Comparison of ENCODE assay signal across 5 mouse cellular contexts in the genomic region with DNA sequence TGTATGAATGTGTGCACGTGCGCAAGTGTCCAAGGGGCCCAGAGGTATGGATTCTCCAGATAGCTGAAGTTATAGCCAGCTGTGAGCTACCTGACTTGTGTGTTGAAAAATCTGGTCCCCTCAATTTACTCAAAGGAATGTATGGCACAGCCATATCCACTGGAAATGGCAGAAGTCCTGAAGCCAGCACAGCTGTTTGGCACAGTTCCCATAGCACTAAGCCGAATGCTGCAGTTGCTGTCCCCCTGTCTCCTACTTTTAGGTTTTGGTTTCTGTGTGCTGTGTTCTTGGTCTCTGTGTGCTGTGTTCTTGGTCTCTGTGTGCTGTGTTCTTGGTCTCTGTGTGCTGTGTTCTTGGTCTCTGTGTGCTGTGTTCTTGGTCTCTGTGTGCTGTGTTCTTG.
A peak's percentile ranks its signal among the peaks of the same experiment; 100 is the strongest.
DNase-seq lines count a peak whose midpoint lies in the region; ATAC-seq and TF ChIP-seq lines count a peak whose summit lies in the region.
"Not testable (repeated sequence)": the region's sequence is repeated elsewhere in the genome, so short reads cannot be mapped to it uniquely, and the experiment has no call there.

No protein-coding gene starts in this region.

- H3K4me1 ChIP-seq in embryonic facial prominence, embryonic 14.5 days (ENCODE audit: control insufficient read depth, insufficient read depth, low read length); limb, embryonic 14.5 days (ENCODE audit: control insufficient read depth, insufficient read depth, low read length): not testable (repeated sequence)

- not testable (repeated sequence) for H3K4me2 ChIP-seq in embryonic facial prominence, embryonic 14.5 days (ENCODE audit: low read depth, low read length); limb, embryonic 14.5 days (replicated peaks; ENCODE audit: low read depth, low read length, severe bottlenecking)

- WGBS in embryonic facial prominence, embryonic 14.5 days: 75% methylated on average over 3 of the region's 3 CpGs
- 55% methylated on average over 3 of the region's 3 CpGs for WGBS in limb, embryonic 14.5 days

- not testable (repeated sequence) for H3K27me3 ChIP-seq in embryonic facial prominence, embryonic 14.5 days (replicated peaks; ENCODE audit: control insufficient read depth, insufficient read depth, low read length); limb, embryonic 14.5 days (ENCODE audit: control insufficient read depth, insufficient read depth, low read length)

- not testable (repeated sequence) for H3K9ac ChIP-seq in embryonic facial prominence, embryonic 14.5 days (ENCODE audit: low read depth, low read length); limb, embryonic 14.5 days (ENCODE audit: low read depth, low read length, severe bottlenecking)

- H3K36me3 ChIP-seq in embryonic facial prominence, embryonic 14.5 days (ENCODE audit: control insufficient read depth, insufficient read depth, low read length); limb, embryonic 14.5 days (ENCODE audit: control insufficient read depth, insufficient read depth, low read length): not testable (repeated sequence)

- not testable (repeated sequence) for ATAC-seq in embryonic facial prominence, embryonic 14.5 days (ENCODE audit: low read depth); limb, embryonic 14.5 days (ENCODE audit: low FRiP score, low read depth)

- not testable (repeated sequence) for TF ChIP-seq POLR2A in limb, embryonic 14.5 days (IDR thresholded peaks at IDR 0.05; ENCODE audit: borderline replicate concordance, extremely low read depth, insufficient read depth, insufficient read length)

- H3K9me3 ChIP-seq in embryonic facial prominence, embryonic 14.5 days (ENCODE audit: control insufficient read depth, low read length); limb, embryonic 14.5 days (ENCODE audit: control insufficient read depth, low read length): not testable (repeated sequence)

- peak; percentile 7 for DNase-seq in 3T3-L1 (ENCODE audit: low read depth, low spot score)
- peak; percentile 68 for DNase-seq in embryonic facial prominence, embryonic 14.5 days (ENCODE audit: low spot score)
- peak; percentile 45 for DNase-seq in heart, adult 11 months
- peak; percentile 52 for DNase-seq in kidney, postnatal 10 days
- DNase-seq in limb, embryonic 14.5 days (ENCODE audit: low spot score): peak; percentile 66

- H3K4me3 ChIP-seq in embryonic facial prominence, embryonic 14.5 days (ENCODE audit: low read depth, low read length); limb, embryonic 14.5 days (replicated peaks; ENCODE audit: low read length): not testable (repeated sequence)

- H3K27ac ChIP-seq in embryonic facial prominence, embryonic 14.5 days (replicated peaks; ENCODE audit: low read depth, low read length); limb, embryonic 14.5 days (replicated peaks; ENCODE audit: low read depth, low read length): not testable (repeated sequence)

Comparison
In these comparisons a context has a peak if more than half of its experiments do, and no peak if none do; other contexts are left out.
1. DNase-seq: peak in every context shown above with its lines; median percentile 68 in embryonic facial prominence, embryonic 14.5 days; 66 in limb, embryonic 14.5 days; 52 in kidney, postnatal 10 days; 45 in heart, adult 11 months; 7 in 3T3-L1.